Mouse (Mus musculus): ENCODE measurements around the gene Nptx1.

DNA sequence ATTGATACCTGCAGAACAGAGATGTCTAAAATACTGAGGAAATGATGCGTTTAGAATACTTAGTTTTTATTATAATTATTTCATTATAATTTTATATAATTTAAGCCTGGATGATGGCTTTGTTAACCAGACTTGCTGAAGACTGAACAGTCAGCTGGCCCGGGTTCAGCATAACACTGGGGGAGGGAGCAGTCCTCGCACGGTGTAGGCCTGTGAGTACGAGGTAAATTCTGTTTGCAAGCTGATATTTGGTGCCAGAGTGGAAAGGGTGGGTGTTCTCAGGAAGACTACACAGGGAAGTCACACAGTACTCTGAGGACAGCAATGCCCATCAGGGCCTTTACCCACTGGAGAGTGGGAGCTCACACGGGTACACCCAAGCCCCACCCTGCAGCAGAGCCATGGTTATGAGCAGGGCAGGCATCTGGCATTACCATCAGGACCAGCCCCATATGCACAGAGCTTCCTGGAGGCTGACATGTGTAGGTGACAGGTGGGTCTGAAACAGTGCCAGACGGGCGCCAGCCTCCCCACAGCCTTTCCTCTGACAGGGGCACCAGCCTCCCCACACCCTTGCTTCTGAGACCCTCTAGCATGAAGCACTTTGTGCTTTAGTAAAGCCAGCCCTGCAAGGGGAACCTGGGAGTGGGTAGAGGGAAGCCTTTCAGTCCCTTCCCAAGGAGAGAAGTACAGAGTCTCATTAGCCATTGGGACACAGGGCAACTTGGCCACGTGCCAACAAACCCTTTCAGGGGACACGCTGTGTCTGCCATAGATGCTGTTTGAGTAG is 3.2 kb upstream of the Nptx1 start:
- TF ChIP-seq CTCF (conservative IDR thresholded peaks at IDR 0.05; ENCODE audit: low read length) (no peak), POU5F1 (IDR thresholded peaks at IDR 0.05; ENCODE audit: borderline replicate concordance, low read length) (no peak)

All from E14TG2a.4 (cell line).